ENCODE assay signal across 24 mouse cellular contexts in the genomic region with DNA sequence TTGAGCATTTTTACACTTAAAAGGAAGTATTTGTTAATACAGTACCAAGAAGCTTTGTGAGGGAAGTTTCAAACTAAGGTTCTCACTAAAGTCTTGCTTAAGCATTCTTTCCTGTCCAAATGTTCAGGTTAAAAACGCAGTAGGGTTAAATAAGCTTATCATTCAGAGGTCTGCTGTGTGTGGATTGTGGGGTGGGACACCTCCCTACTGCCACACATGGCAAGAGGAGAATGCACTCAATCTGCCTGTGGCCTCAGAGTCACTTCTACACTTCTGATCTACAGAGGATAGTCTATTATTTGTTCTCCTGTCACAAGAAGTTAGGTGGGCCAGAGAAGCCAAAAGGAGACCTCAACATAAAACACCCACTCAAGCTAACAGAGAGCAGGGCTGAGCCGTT. TPM values are rescaled to one million over a fixed set of nuclear protein-coding genes. Genes with fewer than 3 reads are reported as not detected.
DNase-seq lines count a peak whose midpoint lies in the region; ATAC-seq and TF ChIP-seq lines count a peak whose summit lies in the region.
"Had no signal": no experiment of that assay in that cellular context is flagged by ENCODE, and none has a peak within 500 bp of the region (broad histone marks: within the 10 kb centered on the region; RNA-seq: fewer than 3 reads in every experiment).

No protein-coding gene starts in this region.

- peak; percentile 22 for DNase-seq in A20 (ENCODE audit: low read depth, low spot score)
- DNase-seq in induced T-regulatory cell, adult 2 months (ENCODE audit: low read depth) = peak; percentile 73
- DNase-seq in adrenal gland, adult 8-10 months = no peak
- DNase-seq: adrenal gland, postnatal 25 days; B cell, adult 2 months; cerebellum, adult 8-10 months; heart, postnatal 14 days; right cerebral cortex, postnatal 14 days; thymus, adult 18-20 months; thymus, postnatal 4 days had no signal

- WGBS in bone marrow, adult 2 months = 14% methylated on average over 2 of the region's 2 CpGs
- 32% methylated on average over 2 of the region's 2 CpGs for WGBS in liver, embryonic 16.5 days (ENCODE audit: insufficient replicate concordance)
- 75% methylated on average over 2 of the region's 2 CpGs for WGBS in kidney, embryonic 15.5 days
- WGBS in midbrain, embryonic 13.5 days = 85% methylated on average over 2 of the region's 2 CpGs

- peak overlapping the region; percentile 11; the same call in 1 of the 2 replicates for H3K4me2 ChIP-seq in liver, embryonic 16.5 days (ENCODE audit: low read depth, low read length)
- H3K4me2 ChIP-seq in kidney, embryonic 15.5 days = no peak overlapping the region
- H3K4me2 ChIP-seq in midbrain, embryonic 13.5 days (replicated peaks) = no peak overlapping the region
- H3K4me2 ChIP-seq: embryonic facial prominence, embryonic 12.5 days; heart, embryonic 12.5 days; hindbrain, embryonic 14.5 days; midbrain, embryonic 15.5 days; stomach, embryonic 15.5 days had no signal

- peaks cover 8% of the 10 kb centered on the region for H3K4me1 ChIP-seq in bone marrow, adult 2 months (ENCODE audit: control insufficient read depth, insufficient read depth, low read length)
- peaks cover 54% of the 10 kb centered on the region for H3K4me1 ChIP-seq in liver, embryonic 16.5 days (ENCODE audit: control insufficient read depth, low read depth, low read length)
- H3K4me1 ChIP-seq in kidney, embryonic 15.5 days = 0 out of 2 replicates have a peak, but pooled peaks cover 3% of the 10 kb centered on the region
- 0 out of 2 replicates have a peak, but pooled peaks cover 2% of the 10 kb centered on the region for H3K4me1 ChIP-seq in midbrain, embryonic 13.5 days (replicated peaks)
- H3K4me1 ChIP-seq: midbrain, embryonic 15.5 days; stomach, embryonic 15.5 days had no signal

- peak overlapping the region; percentile 25; the same call in 1 of the 2 replicates for H3K9ac ChIP-seq in liver, embryonic 16.5 days (ENCODE audit: low read depth, low read length)
- H3K9ac ChIP-seq in kidney, embryonic 15.5 days = no peak overlapping the region
- no peak overlapping the region for H3K9ac ChIP-seq in midbrain, embryonic 13.5 days (replicated peaks)
- H3K9ac ChIP-seq: embryonic facial prominence, embryonic 12.5 days; heart, embryonic 12.5 days; hindbrain, embryonic 14.5 days; midbrain, embryonic 15.5 days; stomach, embryonic 15.5 days had no signal

- H3K36me3 ChIP-seq in liver, embryonic 16.5 days (ENCODE audit: control insufficient read depth, insufficient read depth) = no peaks in the 10 kb centered on the region; the same call in 1 of the 2 replicates
- H3K36me3 ChIP-seq in kidney, embryonic 15.5 days = no peaks in the 10 kb centered on the region; the same call in none of the 2 replicates
- no peaks in the 10 kb centered on the region for H3K36me3 ChIP-seq in midbrain, embryonic 13.5 days
- H3K36me3 ChIP-seq: embryonic facial prominence, embryonic 12.5 days; heart, embryonic 12.5 days; midbrain, embryonic 15.5 days; stomach, embryonic 15.5 days had no signal

- H3K27ac ChIP-seq in bone marrow, adult 2 months (ENCODE audit: control insufficient read depth, insufficient read depth, low read depth, low read length, poor library complexity) = peak overlapping the region; percentile 65; the same call in 1 of the 2 replicates
- peak overlapping the region; percentile 59 for H3K27ac ChIP-seq in liver, embryonic 16.5 days (ENCODE audit: low read length)
- no peak overlapping the region for H3K27ac ChIP-seq in kidney, embryonic 15.5 days
- no peak overlapping the region for H3K27ac ChIP-seq in midbrain, embryonic 13.5 days
- H3K27ac ChIP-seq: embryonic facial prominence, embryonic 12.5 days; hindbrain, embryonic 14.5 days; macrophage; midbrain, embryonic 15.5 days; stomach, embryonic 15.5 days had no signal

- peak; percentile 48; the same call in 1 of the 2 replicates for ATAC-seq in liver, embryonic 16.5 days (ENCODE audit: low read depth)
- no peak for ATAC-seq in kidney, embryonic 15.5 days (replicated peaks; ENCODE audit: low FRiP score)
- ATAC-seq in midbrain, embryonic 13.5 days = no peak
- ATAC-seq: forebrain, embryonic 16.5 days; intestine, embryonic 16.5 days; midbrain, embryonic 15.5 days; Patski had no signal

- no peaks in the 10 kb centered on the region for H3K27me3 ChIP-seq in liver, embryonic 16.5 days (ENCODE audit: control insufficient read depth, insufficient read depth, low read depth, low read length)
- H3K27me3 ChIP-seq in kidney, embryonic 15.5 days = no peaks in the 10 kb centered on the region
- no peaks in the 10 kb centered on the region for H3K27me3 ChIP-seq in midbrain, embryonic 13.5 days
- H3K27me3 ChIP-seq: embryonic facial prominence, embryonic 12.5 days; heart, embryonic 12.5 days; midbrain, embryonic 15.5 days; Patski; stomach, embryonic 15.5 days had no signal

- no peaks in the 10 kb centered on the region for H3K9me3 ChIP-seq in liver, embryonic 16.5 days (replicated peaks; ENCODE audit: control insufficient read depth, low read length)
- no peaks in the 10 kb centered on the region for H3K9me3 ChIP-seq in kidney, embryonic 15.5 days (replicated peaks)
- no peaks in the 10 kb centered on the region for H3K9me3 ChIP-seq in midbrain, embryonic 13.5 days
- H3K9me3 ChIP-seq: embryonic facial prominence, embryonic 12.5 days; heart, embryonic 12.5 days; midbrain, embryonic 15.5 days; stomach, embryonic 15.5 days had no signal

- TF ChIP-seq POLR2A in bone marrow, adult 2 months (IDR thresholded peaks at IDR 0.05; ENCODE audit: borderline replicate concordance, control insufficient read depth, low read depth, low read length) = no peak

- TF ChIP-seq CTCF in bone marrow, adult 2 months (IDR thresholded peaks at IDR 0.05; ENCODE audit: control insufficient read depth, insufficient read depth, low read length) = no peak

- H3K4me3 ChIP-seq in bone marrow, adult 2 months (replicated peaks; ENCODE audit: control insufficient read depth, low read depth, low read length) = no peak overlapping the region
- no peak overlapping the region for H3K4me3 ChIP-seq in liver, embryonic 16.5 days (ENCODE audit: low read depth, low read length)
- H3K4me3 ChIP-seq in kidney, embryonic 15.5 days (replicated peaks) = no peak overlapping the region
- H3K4me3 ChIP-seq in midbrain, embryonic 13.5 days (replicated peaks) = no peak overlapping the region
- H3K4me3 ChIP-seq: embryonic facial prominence, embryonic 12.5 days; heart, embryonic 12.5 days; midbrain, embryonic 15.5 days; myocyte; stomach, embryonic 15.5 days had no signal

RNA-seq across cellular contexts. Expression of gene Rab8b, which starts 20.4 kb away (rescaled TPM):
- 22.5 and 25.3 TPM in 2 replicates for polyA plus RNA-seq in bone marrow, adult 2 months (2011; ENCODE audit: insufficient read depth, insufficient read length, low replicate concordance, missing spikeins)
- 30.4 and 30.6 TPM in 2 replicates for polyA plus RNA-seq in liver, embryonic 16.5 days (2015; fragmentation: Nextera tagmentation; extraction: Ambion mirVana)
- 24.4 and 26.4 TPM in 2 replicates for polyA plus RNA-seq in kidney, embryonic 15.5 days (2015; fragmentation: Nextera tagmentation; extraction: Ambion mirVana)
- total RNA-seq in adrenal gland, adult 8-10 months (2022) = 10 to 100 TPM; 15.3 to 30.9 (median 23.9) TPM
- 31.1 and 32.4 TPM in 2 replicates for polyA plus RNA-seq in midbrain, embryonic 13.5 days (2015; fragmentation: Nextera tagmentation; extraction: Ambion mirVana)

RNA-seq across cellular contexts. Expression of gene Rps27l, which starts 46.8 kb away (rescaled TPM):
- polyA plus RNA-seq in bone marrow, adult 2 months (2011; ENCODE audit: insufficient read depth, insufficient read length, low replicate concordance, missing spikeins) = 99.8 and 183 TPM in 2 replicates
- polyA plus RNA-seq in liver, embryonic 16.5 days (2015; fragmentation: Nextera tagmentation; extraction: Ambion mirVana) = 406 and 455 TPM in 2 replicates
- 708 and 821 TPM in 2 replicates for polyA plus RNA-seq in kidney, embryonic 15.5 days (2015; fragmentation: Nextera tagmentation; extraction: Ambion mirVana)
- total RNA-seq in adrenal gland, adult 8-10 months (2022) = 100 to 1,000 TPM; 240 to 306 (median 275) TPM
- 340 and 349 TPM in 2 replicates for polyA plus RNA-seq in midbrain, embryonic 13.5 days (2015; fragmentation: Nextera tagmentation; extraction: Ambion mirVana)

Comparison
In these comparisons a context has a peak if more than half of its experiments do, and no peak if none do; other contexts are left out.
1. H3K27ac ChIP-seq: peak in bone marrow, adult 2 months (single experiment) and liver, embryonic 16.5 days (single experiment); none in kidney, embryonic 15.5 days (single experiment) and midbrain, embryonic 13.5 days (single experiment).